Mouse (Mus musculus) layer of hippocampus, postnatal 10 days (tissue): ENCODE results near the gene Wwc1. TPM values are rescaled to one million over a fixed set of nuclear protein-coding genes. Genes with fewer than 3 reads are reported as not detected.

Experiments
- total RNA-seq, 2 experiments: library from RNA; stranded (reverse); gene quantifications; 2 replicates each; pipeline ENCODE4 v1.2.3; 2021

The Wwc1 gene
- total RNA-seq, 2 experiments from 2014 or later: 104 to 133 TPM

Other genes with a start within 250 kb of the Wwc1 start
- 10 to 100 TPM; 63.3 to 64.6 TPM for gene Pank3, start 211.0 kb downstream of the Wwc1 start, total RNA-seq
- 10 to 100 TPM; 51.2 to 54.3 TPM for gene Fbll1, start 181.6 kb downstream of the Wwc1 start, total RNA-seq
- 10 to 100 TPM; 51.2 to 55.9 TPM for gene Rars, start 146.0 kb downstream of the Wwc1 start, total RNA-seq